Mouse (Mus musculus): ENCODE data around the gene Polr2l. TPM values are rescaled to one million over a fixed set of nuclear protein-coding genes. Genes with fewer than 3 reads are reported as not detected.
"Not testable (repeated sequence)": the region's sequence is repeated elsewhere in the genome, so short reads cannot be mapped to it uniquely, and the experiment has no call there.

Gene Polr2l
- total RNA-seq, 2 experiments from 2014 or later, result 24.0 to 27.6 TPM

GRCm38 (mm10) chr7:141455610-141456314, 19.2 kb downstream of the Polr2l start:
- peak; percentile 65 for ATAC-seq (ENCODE audit: poor library complexity, severe bottlenecking)

- ATAC-seq (ENCODE audit: poor library complexity, severe bottlenecking), result peak; percentile 82
Observed at GRCm38 (mm10) chr7:141454967-141455551, 19.9 kb downstream of the Polr2l start, which contains the start of gene Pnpla2. Gene Pnpla2, plus strand, starts transcription at chr7:141455198.

- ATAC-seq (ENCODE audit: poor library complexity, severe bottlenecking), result no peak
Observed at GRCm38 (mm10) chr7:141453636-141454035, 21.3 kb downstream of the Polr2l start.

GRCm38 (mm10) chr7:141451928-141452327, 23.0 kb downstream of the Polr2l start:
- no peak for ATAC-seq (ENCODE audit: poor library complexity, severe bottlenecking)

DNA sequence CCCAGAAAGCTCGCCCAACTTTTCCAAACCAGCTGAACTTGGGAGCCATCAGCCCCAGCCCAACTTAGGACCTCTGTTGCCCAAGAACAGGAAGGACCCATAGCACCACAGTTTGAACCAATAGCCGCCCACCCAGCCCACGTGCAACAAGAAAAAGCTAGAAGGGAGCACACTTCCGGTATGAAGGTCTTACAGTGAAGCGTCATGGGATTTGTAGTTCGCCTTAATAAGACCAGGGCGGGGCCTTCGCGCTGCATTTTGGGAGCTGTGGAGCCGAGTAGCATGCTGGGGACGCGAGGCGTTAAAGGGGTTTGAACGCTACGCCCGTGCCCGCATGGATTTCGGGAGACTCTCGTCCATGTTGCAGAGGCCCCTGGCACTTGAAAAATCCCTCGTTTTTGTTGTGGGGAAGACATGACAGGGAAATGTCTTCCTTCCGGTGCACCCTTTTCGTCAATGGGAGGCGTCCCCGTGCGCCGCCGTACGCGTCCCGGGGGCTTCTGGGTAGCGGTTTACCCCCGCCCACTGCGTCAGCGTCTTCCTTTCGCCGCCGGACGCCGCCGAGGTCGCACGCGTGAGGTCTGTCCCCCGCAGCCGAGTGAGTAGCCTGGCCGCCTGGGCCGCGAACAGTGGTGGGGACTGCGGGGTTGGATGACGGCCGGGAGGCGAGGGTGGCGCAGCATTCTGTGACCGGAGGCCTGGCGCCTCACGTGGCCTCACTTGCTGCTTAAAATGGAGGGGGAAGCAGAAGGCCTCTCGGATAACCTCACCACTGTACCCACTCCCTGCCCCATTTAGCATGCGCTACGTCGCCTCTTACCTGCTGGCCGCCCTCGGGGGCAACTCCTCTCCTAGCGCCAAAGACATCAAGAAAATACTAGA, 27.6 kb downstream of the Polr2l start, which contains the start of gene Rplp2:
Gene Rplp2 (plus strand): TSS at position 261 of the 882 bp plus-strand sequence.
- ATAC-seq (ENCODE audit: poor library complexity, severe bottlenecking), result peak; percentile 92

- ATAC-seq (ENCODE audit: poor library complexity, severe bottlenecking), result not testable (repeated sequence)
Observed at GRCm38 (mm10) chr7:141446374-141446773, 28.6 kb downstream of the Polr2l start.

GRCm38 (mm10) chr7:141443828-141444237, 31.1 kb downstream of the Polr2l start, which contains the start of gene Pidd1:
Gene Pidd1, minus strand, starts transcription at chr7:141444025.
- peak; percentile 53 for ATAC-seq (ENCODE audit: poor library complexity, severe bottlenecking)

- no peak for ATAC-seq (ENCODE audit: poor library complexity, severe bottlenecking)
Observed at GRCm38 (mm10) chr7:141443081-141443821, 31.7 kb downstream of the Polr2l start.

DNA sequence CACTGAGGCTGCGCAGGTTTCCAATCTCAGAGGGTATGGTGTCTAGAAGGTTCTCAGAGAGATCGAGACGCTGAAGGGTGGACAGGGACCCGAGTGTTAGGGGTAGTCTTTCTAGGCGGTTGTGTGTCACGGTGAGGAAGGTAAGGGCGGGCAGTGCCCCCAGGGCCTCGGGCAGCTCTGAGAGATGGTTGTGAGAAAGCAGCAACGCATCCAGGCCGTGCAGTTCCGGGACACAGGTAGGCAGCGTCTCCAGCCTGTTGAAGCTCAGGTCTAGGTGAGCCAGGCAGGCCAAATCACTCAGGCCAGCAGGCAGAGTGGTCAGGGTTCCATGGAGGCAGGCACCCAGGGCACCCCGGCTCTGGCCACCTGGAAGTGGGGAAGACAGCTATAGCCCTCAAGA, 32.7 kb downstream of the Polr2l start:
- ATAC-seq (ENCODE audit: poor library complexity, severe bottlenecking), result no peak

DNA sequence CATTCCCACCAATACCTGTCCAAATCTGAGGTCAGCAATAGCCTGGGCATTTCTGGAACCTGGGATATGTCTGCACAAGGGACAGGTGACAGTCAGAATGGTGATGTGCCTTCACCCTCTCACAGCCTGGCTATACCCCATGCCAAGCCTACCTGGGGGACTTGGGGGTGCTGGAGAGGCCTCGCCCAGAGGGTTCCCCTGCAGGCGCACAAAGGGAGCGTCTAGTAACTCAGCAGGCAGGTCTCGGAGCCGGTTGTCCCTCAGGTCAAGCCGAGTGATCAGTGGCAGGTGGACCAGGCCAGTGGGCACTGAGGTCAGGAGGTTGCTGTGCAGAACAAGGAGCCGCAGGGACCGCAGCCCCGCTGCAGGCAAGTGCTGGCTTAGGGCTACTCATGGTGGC, 33.5 kb downstream of the Polr2l start:
- no peak for ATAC-seq (ENCODE audit: poor library complexity, severe bottlenecking)

DNA sequence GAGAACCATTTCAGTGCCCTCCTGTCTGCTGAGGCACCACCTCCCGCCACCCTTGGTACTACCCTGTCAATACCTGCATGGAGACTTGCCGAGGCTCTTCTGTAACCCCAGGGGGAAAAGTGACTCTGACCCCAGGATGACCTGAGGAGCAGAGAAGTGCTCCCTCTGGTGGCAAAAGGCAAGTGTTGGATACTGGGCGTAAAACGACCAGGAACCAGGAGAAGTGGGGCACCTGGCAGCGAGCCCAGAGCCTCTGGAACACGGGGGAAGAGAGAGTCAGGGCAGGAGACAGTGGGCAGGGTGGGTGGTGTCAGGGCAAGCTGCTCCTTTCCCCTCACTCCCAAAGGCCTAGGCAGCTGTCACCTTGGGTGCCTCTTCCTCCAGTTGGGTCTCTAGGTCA, 34.3 kb downstream of the Polr2l start:
- ATAC-seq (ENCODE audit: poor library complexity, severe bottlenecking), result peak; percentile 28

- ATAC-seq (ENCODE audit: poor library complexity, severe bottlenecking), result no peak
Observed at GRCm38 (mm10) chr7:141439811-141440210, 35.1 kb downstream of the Polr2l start.

DNA sequence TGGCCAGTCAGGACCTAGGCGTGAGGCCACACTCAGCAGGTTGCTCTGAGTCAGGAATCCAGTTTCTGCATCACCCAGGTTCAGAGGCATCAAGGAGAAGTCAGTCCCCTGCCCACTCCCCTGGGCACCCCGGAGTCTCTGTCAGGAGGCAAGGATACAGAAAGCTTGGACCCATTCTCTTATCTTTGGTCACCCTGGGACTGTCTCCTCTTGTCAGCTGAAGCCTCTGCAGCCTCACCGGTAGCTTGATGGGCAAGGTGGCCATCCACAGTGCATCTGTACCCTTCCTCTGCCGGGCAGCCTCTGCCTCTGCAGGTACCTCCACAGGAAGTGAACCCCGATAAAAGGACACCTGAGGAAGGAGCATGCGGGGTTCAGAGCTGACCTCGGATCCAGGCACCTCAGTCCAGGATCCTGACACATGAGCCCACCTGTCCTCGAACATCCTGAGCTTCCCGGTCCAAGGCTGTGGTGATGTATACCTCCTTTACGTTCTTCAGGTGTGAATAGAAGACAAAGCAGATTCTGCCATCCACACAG, 35.7 kb downstream of the Polr2l start:
- no peak for ATAC-seq (ENCODE audit: poor library complexity, severe bottlenecking)

DNA sequence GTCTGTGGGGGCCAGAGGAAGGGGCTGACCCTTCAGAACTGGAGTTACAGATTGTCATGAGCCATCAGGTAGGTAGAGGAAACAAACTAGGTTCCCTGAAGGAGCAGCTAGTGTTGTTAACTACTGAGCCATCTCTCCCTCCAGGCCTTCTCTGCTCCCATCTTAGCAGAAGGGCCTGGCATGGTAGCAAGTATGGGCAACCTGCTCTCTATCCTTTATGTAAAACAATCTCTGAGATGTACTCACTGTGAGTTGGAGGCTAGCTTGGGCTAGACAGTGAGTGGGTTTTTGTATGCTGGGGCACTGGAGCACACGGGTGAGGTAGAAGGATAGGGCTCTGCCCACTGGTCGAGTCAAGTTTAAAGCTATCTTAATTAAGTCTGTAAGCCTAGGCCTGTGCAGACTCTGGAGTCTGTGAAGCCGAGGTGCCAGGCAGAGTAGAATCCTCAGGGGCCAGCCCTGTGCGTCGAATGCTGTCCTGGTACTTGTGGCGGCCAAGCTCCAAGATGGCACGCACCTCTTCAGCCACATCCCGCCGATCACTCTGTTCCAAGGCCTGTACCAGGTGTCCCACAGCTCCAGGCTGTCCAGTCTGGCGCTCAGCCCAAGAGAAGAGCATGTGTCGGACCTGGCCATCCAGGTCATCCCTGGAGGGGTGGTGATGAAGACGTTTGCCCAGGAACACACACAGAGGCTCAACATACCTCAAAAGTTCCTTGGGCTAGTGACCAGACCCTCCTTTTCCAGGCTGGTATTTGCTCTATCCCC, 36.5 kb downstream of the Polr2l start:
- ATAC-seq (ENCODE audit: poor library complexity, severe bottlenecking), result no peak

- peak; percentile 84 for ATAC-seq (ENCODE audit: poor library complexity, severe bottlenecking)
Observed at GRCm38 (mm10) chr7:141437178-141438120, 37.5 kb downstream of the Polr2l start, which contains the start of gene Slc25a22. Gene Slc25a22, minus strand, starts transcription at chr7:141437892.

DNA sequence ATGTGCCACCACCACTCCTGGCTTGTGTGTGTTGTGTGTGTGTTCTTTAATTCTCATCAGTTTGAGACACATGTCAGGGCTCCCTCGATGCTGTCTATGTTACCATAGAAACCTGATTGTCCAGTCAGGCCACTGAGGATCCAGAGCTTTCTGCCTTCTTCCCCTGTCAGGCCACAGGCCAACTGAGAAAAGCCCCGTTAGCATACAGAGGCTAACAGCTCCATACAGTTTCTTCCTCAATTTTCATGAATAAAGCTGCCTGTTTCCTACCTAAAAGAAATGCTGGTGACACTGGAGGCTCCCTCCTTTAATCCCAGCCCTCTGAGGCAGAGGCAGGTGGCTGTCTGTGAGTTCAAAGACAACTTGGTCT, 38.4 kb downstream of the Polr2l start:
- no peak for ATAC-seq (ENCODE audit: poor library complexity, severe bottlenecking)

- no peak for ATAC-seq (ENCODE audit: poor library complexity, severe bottlenecking)
Observed at GRCm38 (mm10) chr7:141435856-141436522, 38.9 kb downstream of the Polr2l start.
